Mouse (Mus musculus): ENCODE measurements around the gene Ftsj1. TPM values are rescaled to one million over a fixed set of nuclear protein-coding genes. Genes with fewer than 3 reads are reported as not detected.
A peak's percentile ranks its signal among the peaks of the same experiment; 100 is the strongest.

The Ftsj1 gene
- polyA plus RNA-seq, 1 experiment from 2014 or later = 14.1 TPM

DNA sequence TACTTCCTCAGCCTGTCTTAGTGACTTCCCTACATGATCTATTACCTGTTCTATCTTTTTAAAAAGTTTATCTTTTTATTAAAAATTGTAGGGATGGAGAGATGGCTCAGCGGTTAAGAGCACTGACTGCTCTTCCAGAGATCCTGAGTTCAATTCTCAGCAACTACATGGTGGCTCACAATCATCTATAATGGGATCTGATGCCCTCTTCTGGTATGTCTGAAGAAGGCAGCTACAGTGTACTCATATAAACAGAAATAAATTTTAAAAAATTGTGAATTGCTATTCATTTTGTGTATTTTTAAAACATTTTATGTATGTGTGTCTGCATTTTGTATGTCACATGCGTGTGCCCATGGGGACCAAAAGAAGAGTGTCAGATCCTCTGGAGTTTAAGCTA is 4.5 kb downstream of the Ftsj1 start:
- TF ChIP-seq CTCF (IDR thresholded peaks at IDR 0.05; ENCODE audit: low read depth) = peak; percentile 43
- Histone ChIP-seq H3K4me1 (replicated peaks; ENCODE audit: control insufficient read depth, insufficient read depth, low read length) (no peaks in the 10 kb centered on the region), H3K9me3 (ENCODE audit: control insufficient read depth) (no peaks in the 10 kb centered on the region), H3K4me3 (ENCODE audit: low read depth, low read length) (no peak overlapping the region), H3K36me3 (ENCODE audit: control insufficient read depth, insufficient read depth) (peaks cover 5% of the 10 kb centered on the region; the same call in 1 of the 2 replicates), H3K27ac (ENCODE audit: low read depth, low read length) (no peak overlapping the region), H3K9ac (ENCODE audit: low read depth, low read length) (no peak overlapping the region), H3K27me3 (replicated peaks; ENCODE audit: control insufficient read depth, insufficient read depth, low read length) (no peaks in the 10 kb centered on the region), H3K4me2 (replicated peaks; ENCODE audit: low read depth) (no peak overlapping the region)
- no peak for ATAC-seq
- 80% methylated on average over 2 of the region's 2 CpGs for WGBS

GRCm38 (mm10) chrX:8238804-8239395 is 13.3 kb downstream of the Ftsj1 start:
- Histone ChIP-seq H3K4me2 (replicated peaks; ENCODE audit: low read depth) (no peak overlapping the region), H3K4me3 (ENCODE audit: low read depth, low read length) (no peak overlapping the region), H3K27me3 (replicated peaks; ENCODE audit: control insufficient read depth, insufficient read depth, low read length) (no peaks in the 10 kb centered on the region), H3K27ac (ENCODE audit: low read depth, low read length) (no peak overlapping the region), H3K9ac (ENCODE audit: low read depth, low read length) (no peak overlapping the region), H3K9me3 (ENCODE audit: control insufficient read depth) (no peaks in the 10 kb centered on the region), H3K4me1 (replicated peaks; ENCODE audit: control insufficient read depth, insufficient read depth, low read length) (no peaks in the 10 kb centered on the region), H3K36me3 (ENCODE audit: control insufficient read depth, insufficient read depth) (no peaks in the 10 kb centered on the region)
- no peak for ATAC-seq
- no peak for TF ChIP-seq CTCF (IDR thresholded peaks at IDR 0.05; ENCODE audit: low read depth)
- WGBS = 67% methylated on average over 13 of the region's 13 CpGs

DNA sequence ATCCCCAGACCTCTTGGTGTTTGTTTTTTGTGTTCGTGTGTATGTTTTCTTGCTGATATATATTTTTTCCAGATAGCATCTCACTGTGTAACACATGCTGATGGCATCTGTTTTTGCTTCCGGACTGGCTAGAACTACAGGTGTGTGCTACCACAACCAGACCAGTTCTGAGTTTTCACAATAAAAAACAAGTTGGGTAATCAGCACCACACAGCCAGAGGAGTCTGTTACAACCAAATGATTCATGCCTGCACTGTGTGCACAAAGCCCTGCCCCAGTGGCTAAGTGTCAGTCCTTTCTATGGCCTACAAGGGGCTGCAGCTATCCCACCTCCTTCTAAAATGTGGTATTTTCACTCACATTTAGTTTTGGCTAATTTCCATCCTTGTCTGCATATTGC is 15.5 kb downstream of the Ftsj1 start:
- Histone ChIP-seq H3K27me3 (replicated peaks; ENCODE audit: control insufficient read depth, insufficient read depth, low read length) (no peaks in the 10 kb centered on the region), H3K4me1 (replicated peaks; ENCODE audit: control insufficient read depth, insufficient read depth, low read length) (no peaks in the 10 kb centered on the region), H3K4me2 (replicated peaks; ENCODE audit: low read depth) (no peak overlapping the region), H3K9ac (ENCODE audit: low read depth, low read length) (no peak overlapping the region), H3K36me3 (ENCODE audit: control insufficient read depth, insufficient read depth) (no peaks in the 10 kb centered on the region), H3K4me3 (ENCODE audit: low read depth, low read length) (no peak overlapping the region), H3K9me3 (ENCODE audit: control insufficient read depth) (no peaks in the 10 kb centered on the region), H3K27ac (ENCODE audit: low read depth, low read length) (no peak overlapping the region)
- 91% methylated on average over 2 of the region's 2 CpGs for WGBS
- ATAC-seq = no peak
- no peak for TF ChIP-seq CTCF (IDR thresholded peaks at IDR 0.05; ENCODE audit: low read depth)

DNA sequence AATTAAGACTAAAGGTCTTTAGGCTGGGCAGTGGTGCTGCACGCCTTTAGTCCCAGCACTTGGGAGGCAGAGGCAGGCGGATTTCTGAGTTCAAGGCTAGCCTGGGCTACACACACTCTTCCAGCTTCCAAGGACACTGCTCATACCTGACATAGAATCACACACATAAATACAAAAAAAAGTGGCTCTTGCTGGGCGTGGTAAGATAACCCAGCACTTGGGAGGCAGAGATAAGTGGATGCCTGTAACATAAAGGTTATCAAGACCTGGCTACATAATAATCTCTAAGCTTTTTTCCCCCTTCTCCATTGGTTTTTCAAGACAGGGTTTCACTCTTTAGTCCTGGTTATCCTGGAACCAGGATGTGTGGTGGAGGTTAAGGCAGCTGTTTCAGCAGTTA is 18.6 kb downstream of the Ftsj1 start:
- Histone ChIP-seq H3K9ac (ENCODE audit: low read depth, low read length) (no peak overlapping the region), H3K4me2 (replicated peaks; ENCODE audit: low read depth) (no peak overlapping the region), H3K27me3 (replicated peaks; ENCODE audit: control insufficient read depth, insufficient read depth, low read length) (no peaks in the 10 kb centered on the region), H3K9me3 (ENCODE audit: control insufficient read depth) (no peaks in the 10 kb centered on the region), H3K36me3 (ENCODE audit: control insufficient read depth, insufficient read depth) (no peaks in the 10 kb centered on the region), H3K27ac (ENCODE audit: low read depth, low read length) (no peak overlapping the region), H3K4me1 (replicated peaks; ENCODE audit: control insufficient read depth, insufficient read depth, low read length) (no peaks in the 10 kb centered on the region), H3K4me3 (ENCODE audit: low read depth, low read length) (no peak overlapping the region)
- WGBS = 79% methylated on average over 3 of the region's 3 CpGs
- no peak for ATAC-seq
- TF ChIP-seq CTCF (IDR thresholded peaks at IDR 0.05; ENCODE audit: low read depth) = no peak

DNA sequence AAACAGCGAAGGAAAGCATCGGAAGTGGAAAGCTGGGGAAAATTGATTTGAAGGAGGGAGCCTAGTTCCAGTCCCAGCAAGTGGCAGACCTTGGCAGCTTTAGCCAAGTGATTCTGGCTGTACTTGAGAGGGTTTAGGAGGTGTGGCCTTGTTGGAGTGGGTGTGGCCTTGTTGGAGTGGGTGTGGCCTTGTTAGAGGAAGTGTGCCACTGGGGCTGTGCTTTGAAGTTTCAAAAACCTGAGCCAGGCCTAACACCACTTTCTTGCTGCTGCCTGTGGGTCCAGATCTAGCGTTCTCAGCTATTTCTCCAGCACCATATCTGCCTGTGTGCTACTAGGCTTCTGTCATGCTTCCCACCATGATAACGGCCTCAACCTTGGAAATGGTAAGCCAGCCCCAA is 21.9 kb downstream of the Ftsj1 start:
- WGBS = 77% methylated on average over 4 of the region's 4 CpGs
- Histone ChIP-seq H3K9ac (ENCODE audit: low read depth, low read length) (no peak overlapping the region), H3K9me3 (ENCODE audit: control insufficient read depth) (no peaks in the 10 kb centered on the region), H3K36me3 (ENCODE audit: control insufficient read depth, insufficient read depth) (no peaks in the 10 kb centered on the region), H3K4me3 (ENCODE audit: low read depth, low read length) (no peak overlapping the region), H3K27ac (ENCODE audit: low read depth, low read length) (no peak overlapping the region), H3K4me1 (replicated peaks; ENCODE audit: control insufficient read depth, insufficient read depth, low read length) (no peaks in the 10 kb centered on the region), H3K4me2 (replicated peaks; ENCODE audit: low read depth) (no peak overlapping the region), H3K27me3 (replicated peaks; ENCODE audit: control insufficient read depth, insufficient read depth, low read length) (no peaks in the 10 kb centered on the region)
- no peak for ATAC-seq
- TF ChIP-seq CTCF (IDR thresholded peaks at IDR 0.05; ENCODE audit: low read depth) = no peak

DNA sequence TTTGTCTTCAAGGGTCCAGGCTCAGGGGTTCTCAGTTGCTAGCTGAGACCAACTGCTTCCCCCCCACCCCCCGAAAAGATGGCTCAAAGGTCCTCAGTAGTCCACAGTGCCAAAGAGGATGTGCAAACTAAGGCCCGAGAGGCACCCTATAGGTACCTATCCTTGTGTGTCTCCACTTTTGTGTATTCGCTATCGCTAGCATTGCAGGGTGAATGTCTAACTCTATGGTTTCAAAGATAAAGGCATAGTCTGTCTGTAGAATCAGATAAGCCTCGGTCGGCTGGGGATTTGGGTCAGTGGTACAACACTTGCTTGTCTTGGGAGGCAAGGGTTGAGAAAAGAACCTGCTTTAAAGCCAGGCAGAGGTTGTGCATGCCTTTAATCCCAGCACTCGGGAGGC is 28.7 kb downstream of the Ftsj1 start:
- no peak for TF ChIP-seq CTCF (IDR thresholded peaks at IDR 0.05; ENCODE audit: low read depth)
- 82% methylated on average over 7 of the region's 7 CpGs for WGBS
- Histone ChIP-seq H3K4me2 (replicated peaks; ENCODE audit: low read depth) (no peak overlapping the region), H3K4me1 (replicated peaks; ENCODE audit: control insufficient read depth, insufficient read depth, low read length) (no peaks in the 10 kb centered on the region), H3K4me3 (ENCODE audit: low read depth, low read length) (no peak overlapping the region), H3K9ac (ENCODE audit: low read depth, low read length) (no peak overlapping the region), H3K27me3 (replicated peaks; ENCODE audit: control insufficient read depth, insufficient read depth, low read length) (no peaks in the 10 kb centered on the region), H3K9me3 (ENCODE audit: control insufficient read depth) (no peaks in the 10 kb centered on the region), H3K36me3 (ENCODE audit: control insufficient read depth, insufficient read depth) (no peaks in the 10 kb centered on the region), H3K27ac (ENCODE audit: low read depth, low read length) (no peak overlapping the region)
- no peak for ATAC-seq
